Mouse (Mus musculus) yolk sac, embryonic 10.5 days (tissue): ENCODE results near the gene Pde7b.
A peak's percentile ranks its signal among the peaks of the same experiment; 100 is the strongest.

ENCODE experiments used
- DNase-seq: peaks from one replicate; pipeline ENCODE4 v3.0.0-alpha.2; 2017; ENCODE audit warnings: low spot score

Pde7b gene

DNA sequence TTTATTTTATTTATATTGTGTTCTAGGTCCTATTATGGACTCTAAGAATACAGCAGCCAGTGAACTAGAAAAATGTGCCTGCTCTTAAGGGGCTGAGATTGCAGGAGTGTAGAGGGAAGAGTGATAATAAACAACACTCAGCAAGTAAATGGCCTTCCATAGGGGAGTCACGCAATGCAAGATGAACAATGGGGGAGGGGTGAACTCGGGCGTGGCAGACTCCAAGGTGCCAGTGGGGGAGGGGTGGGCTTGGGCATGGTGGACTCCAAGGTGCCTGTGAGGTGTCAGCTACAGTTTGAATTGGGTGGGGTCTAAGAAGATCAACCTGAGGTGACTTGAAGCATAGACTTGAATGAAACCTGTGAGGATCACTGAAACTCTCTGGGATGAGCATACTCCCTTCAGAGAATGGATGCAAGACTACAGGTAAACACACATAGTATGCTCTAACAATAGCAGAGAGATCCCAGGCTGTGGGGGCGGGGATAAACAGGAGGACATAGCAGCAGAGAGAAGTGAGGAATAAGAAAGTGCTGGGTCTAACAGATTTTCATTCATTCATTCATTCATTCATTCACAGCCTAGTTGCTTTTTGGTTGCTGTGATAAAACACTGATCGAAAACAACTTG is 230.9 kb downstream of the Pde7b start:
- DNase-seq, result no peak

DNA sequence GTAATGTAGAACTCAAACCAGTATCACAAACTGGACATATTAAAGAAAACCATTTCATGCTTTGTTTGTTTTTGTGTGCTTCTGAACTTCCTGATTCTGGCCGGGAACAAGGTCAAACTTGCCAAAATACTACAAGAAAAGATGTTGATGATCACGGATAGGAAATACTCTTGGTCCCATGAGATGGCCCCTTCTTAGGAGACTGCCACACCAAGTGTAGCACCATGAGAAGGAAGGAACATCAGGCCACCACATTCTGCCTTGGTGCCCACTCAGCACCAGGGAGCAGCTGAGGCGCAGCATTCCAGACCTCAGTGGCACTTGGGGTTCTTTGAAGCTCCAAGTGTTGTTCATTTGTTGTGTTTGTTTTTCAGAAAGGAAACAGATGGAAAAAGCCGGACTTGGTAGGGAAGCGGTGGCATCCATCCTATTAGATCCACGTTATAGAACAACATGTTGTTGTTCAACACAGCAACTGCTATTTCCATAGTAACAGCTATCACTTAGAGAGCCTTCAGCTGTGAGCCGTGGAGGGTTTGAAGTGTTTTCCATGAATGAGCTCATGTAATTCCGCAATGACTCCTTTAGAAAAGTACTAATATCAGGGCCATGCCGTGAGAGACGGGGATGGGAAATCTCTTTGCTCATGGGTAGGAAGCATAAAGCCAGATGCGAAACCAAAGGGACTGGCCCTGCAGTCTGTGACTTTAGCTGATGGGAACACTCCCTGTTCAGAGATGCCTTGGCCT is 232.5 kb downstream of the Pde7b start:
- no peak for DNase-seq

DNA sequence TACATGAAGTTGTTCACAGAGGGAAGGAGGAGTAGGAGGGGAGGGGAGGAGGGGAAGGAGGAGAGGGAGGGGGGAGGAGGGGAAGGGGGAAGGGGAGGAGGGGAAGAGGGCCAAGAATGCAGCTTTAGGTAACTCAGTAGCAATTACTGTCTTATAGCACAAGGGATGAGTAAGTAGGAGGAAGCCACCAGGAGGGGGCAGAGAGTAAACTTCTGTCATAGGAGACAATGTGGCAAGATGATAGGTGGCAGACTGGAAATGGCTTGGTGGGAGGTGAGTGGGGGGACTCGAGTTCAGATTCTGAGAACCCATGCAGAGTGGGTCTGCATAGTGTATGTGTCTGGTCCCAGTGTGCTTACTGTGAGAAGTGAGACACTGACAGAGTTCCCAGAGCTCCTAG is 234.1 kb downstream of the Pde7b start:
- no peak for DNase-seq

DNA sequence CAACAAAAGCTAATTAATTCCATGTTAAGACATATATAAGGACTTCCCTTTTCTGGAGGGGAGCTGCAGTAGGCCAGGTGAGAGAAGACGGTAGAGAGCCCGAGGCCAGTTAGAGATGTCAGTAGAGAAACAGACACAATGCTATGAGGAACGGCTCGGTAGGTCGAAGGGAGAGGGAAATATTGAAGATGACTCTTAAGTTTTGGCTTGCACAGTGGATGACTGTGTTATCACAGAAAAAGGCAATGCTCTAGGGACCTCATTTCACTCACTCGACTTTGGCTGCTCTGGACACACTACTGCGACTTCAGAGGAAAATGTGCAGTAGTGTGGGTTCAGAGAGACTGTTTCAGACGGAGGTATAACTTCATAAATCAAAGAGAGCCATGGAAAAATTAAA is 234.6 kb downstream of the Pde7b start:
- no peak for DNase-seq

DNA sequence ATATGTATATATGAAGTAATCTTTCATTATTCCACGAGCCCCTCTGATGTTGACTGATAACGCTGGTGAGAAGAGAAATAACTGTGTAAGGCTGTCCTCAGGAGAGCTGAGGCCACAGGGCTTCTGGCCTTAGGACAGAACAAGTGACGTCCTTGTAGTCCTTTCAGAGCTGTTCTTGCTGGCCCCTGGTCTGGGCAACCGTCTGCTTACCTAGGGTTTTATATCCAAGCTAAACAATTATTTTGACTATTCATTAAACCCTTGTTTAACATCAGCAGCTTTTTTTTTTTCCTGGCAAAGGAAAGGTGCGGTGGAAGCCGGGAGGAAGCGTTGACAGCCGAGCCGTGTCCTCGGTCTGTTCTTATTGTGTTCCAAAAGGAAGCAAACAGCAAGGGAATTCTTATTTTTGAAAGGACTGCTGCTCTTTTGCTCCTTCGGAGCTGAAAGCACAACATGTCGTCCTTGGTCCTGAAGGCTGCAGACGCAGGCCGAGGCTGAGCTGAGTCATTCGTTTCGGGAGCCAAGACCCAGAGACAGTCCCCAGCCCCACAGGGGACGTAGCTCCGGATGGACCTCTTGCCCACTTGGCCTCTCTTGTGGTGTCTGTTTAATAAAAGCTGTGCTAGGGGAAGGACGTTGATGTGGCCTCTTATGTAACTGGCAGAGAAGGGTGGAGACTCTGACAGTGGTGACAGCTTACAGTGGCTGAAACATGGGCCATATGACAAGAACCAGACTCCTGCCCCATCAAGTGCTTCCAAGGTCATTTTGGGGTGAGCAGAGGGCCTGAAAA is 238.2 kb downstream of the Pde7b start:
- peak; percentile 11 for DNase-seq

DNA sequence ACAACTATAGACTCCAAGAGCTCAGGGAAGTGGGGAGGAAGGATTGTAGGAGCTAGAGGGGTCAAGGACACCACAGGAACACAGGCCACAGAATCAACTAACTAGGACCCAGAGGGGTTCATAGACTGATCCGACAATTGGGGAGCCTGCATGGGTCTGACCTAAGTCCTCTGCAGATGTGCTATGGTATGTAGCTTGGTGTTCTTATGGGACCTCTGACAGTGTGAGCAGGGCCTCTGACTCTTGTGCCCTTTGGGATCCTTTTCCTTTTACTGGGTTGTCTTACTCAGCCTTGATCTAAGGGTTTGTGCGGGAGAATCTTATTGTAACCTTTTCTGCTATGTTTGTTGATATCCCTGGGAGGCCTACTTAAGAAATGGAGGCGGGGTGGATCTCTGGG is 239.1 kb downstream of the Pde7b start:
- DNase-seq, result no peak

DNA sequence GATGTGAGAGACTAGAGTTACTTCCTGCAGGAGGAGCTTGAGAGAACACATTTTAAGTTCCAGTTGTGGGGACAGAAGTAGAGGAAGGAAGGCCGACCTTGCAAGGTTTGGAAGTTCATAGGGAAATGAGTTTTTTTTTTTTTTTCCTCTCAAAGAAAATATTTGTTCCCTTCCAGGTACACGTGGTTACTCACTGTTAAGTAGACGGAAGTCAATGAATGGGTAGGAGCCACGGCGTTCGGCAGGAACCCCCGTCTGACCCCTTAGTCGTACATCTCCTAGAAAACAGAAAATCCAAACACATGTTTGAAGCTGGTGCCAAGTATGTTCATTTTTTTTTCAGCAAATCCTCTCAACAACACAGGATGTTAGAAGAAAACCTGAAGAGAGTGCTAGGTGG is 245.4 kb downstream of the Pde7b start:
- DNase-seq, result no peak

DNA sequence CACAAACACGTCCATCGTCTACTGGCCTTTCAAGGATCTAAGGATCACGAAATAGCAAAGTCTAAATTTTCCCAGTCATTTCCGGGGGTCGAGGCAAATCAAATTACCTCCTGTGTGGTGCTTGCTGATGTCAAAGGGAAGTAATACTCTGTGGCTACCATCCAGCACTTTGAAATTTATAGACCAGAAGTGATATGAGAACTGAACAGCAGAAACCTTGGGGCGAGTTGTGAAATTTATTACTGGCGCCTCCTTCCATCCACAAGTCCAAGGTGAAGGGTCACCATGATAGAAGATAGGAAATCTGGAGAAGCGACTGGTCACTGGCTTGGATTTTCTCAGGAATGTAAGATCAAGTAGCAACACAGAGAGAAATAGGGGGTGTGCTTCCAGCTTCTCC is 246.4 kb downstream of the Pde7b start:
- DNase-seq, result peak; percentile 42

DNA sequence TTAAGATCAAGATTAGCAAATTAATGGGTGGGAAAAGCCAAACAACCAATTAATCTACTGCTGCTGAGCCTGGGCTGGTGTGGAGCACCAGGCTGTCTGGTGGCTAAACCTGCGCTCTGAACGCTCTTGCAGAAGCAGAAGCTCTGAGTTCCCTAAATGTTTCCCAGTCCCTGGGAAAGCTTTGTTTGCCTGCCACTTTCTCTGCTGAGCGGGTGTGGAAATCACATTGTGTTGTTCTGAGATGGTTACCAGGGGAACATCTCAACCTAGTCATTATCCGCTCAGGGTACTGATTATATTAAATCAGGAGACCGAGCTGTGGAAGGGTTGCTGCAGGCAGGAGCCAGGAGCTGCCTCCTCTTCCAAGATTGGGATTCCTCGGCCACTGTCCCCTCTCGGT is 250.0 kb downstream of the Pde7b start:
- no peak for DNase-seq

DNA sequence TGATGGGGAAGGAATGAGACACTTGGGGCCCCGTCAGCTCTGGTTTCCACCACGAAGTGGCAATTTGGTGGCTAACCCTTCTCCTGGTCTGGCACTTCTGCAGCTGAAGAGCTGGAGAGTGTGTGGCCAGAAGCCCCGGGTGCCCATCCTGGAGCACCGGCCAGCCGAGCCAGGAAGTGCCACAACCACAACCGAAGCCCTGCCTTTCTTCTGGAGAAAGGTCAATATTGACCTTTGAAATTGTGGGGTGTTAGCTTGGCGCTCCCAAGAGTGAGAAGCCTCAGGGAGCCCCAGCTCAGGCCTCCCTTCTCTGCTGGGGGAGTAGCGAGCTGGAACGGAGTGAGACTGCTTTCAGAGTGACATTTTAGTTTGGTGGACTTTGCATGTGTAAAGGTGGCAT is 250.8 kb downstream of the Pde7b start:
- no peak for DNase-seq

DNA sequence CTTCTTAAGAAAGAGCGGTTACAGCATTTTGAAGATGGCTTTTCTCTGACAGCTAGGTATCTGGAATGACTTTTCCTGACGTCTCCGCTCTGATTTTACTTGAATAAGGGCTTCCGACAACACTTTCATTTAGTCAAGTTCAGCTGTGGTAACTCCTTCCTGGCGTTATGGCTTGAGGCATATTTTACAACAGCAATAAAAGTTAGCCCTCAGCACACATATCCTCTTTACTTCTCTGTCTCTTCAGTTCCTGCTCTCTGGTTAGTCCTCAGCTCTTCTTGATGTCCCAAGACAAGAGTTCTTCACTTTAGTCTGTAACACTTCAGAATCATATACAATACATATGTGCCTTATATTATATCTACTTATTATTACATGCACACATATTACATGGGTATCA is 251.4 kb downstream of the Pde7b start:
- DNase-seq, result no peak

DNA sequence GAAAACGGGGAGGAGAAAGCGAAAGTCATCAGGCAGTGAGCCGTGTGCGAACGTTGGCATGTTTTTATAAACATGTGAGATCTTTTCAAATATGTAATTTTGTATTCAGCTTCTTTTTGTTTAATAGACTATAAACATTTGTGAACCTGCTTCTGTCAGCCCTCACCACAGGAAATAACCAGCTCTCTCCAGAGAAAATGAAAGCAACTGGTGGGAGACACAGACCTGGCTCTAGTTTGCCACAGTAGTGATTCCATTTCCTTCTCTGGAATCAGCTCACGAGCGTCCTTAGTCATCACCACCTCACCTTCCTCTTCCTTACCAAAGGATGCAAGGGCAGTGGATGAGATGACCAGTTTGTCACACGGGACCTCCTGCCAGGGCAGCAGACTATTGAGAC is 252.9 kb downstream of the Pde7b start:
- DNase-seq, result no peak

DNA sequence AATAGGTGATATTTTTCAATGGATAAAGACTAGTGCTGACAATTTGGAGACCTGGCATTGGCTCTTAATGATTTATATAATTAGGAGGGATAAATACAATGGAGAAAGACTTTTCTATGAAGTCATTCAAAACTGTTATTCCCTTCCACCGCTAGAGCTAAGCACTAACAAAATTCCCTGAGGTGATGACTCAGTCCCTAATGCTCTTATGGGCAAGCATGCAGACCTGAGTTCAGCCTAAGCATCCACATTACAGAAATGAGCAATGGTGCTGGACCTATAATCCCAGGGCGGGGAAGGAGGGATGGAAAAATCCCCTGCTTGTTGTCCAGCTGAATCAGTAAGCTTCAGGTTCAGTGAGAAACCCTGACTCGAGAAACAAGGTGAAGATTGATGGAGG is 260.2 kb downstream of the Pde7b start:
- DNase-seq, result no peak

DNA sequence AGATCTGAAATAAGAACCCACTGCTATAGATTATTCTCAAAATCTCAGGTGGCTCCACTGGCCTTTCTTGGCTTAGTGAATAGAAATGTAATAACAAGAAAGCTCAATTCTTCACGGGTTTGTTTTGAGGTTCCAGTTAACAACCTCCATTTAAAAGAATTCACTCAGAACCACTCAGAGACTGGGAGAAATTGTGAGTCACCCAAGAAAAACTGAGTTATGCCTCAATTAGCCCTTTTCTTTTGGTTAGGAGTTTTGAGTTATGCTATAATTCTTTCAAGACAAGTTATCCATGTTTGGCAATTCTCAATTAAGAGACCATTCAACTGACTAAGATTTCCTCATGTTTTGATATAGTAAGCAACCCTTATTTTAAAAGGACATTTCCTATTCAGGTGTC is 260.9 kb downstream of the Pde7b start:
- DNase-seq, result no peak

DNA sequence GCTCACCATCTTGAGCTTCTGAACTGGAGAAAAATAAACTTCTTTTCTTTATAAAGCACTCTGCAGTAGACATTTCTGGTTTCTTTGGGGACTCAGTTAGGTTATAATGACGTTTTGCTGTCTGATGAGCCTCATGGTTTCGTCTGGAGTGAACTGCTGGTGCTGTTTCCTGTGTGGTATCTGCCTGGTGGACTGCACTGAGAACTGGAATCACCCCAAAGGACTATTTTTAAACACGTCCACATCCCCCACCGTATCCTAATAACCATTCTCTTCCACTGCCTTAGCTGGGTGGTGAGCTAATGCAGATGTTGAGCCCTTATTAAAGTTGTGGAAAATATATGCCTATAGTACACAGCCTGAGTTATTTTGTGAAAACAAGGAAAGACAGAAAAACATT is 262.3 kb downstream of the Pde7b start:
- DNase-seq, result no peak

DNA sequence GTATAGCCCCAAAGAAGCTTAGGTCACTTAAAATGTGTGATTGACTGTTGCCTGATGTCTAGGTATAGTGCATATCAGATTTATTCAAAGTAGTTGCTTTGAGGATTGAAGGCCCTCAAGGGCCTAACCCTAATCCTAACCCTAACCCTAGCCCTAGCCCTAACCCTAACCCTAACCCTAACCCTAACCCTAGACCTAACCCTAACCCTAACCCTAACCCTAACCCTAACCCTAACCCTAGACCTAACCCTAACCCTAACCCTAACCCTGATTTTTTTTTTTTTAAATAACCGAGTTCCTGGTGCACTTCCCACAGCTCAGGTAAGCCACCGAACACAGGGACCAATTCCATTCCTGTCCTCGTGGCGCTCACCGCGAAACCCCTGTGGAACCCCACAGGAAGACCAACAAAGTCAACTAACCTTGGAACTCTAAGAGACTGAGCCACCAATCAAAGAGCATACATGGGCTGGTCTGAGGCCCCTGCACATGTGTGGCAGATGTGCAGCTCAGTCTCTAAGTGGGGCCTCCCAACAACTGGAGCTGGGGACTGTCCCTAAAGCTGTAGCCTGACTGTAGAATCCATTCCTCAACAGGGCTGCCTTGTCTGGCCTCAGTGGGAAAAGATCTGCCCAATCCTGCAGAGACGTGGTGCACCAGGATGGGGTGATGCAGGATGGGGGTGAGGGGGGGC is 265.1 kb downstream of the Pde7b start:
- DNase-seq, result no peak

DNA sequence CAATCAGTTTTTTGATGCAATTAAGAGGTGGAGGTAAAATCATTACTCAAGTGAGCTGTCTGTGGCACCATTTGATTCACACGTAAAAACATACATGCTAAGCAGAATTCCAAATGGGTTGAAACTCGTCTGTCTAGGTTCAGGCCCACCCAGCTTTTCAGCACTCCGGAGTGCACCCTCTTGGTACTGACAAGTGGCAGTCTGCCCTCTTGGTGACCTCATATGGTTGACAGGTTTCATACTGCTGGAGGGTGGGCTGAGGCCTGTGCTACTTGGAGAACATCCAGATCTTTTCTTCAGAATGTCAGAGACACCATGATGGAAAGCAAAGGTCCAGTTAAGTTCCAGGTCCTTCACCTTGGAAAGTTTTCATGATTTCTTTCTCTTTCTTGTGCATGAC is 265.7 kb downstream of the Pde7b start:
- DNase-seq, result no peak

DNA sequence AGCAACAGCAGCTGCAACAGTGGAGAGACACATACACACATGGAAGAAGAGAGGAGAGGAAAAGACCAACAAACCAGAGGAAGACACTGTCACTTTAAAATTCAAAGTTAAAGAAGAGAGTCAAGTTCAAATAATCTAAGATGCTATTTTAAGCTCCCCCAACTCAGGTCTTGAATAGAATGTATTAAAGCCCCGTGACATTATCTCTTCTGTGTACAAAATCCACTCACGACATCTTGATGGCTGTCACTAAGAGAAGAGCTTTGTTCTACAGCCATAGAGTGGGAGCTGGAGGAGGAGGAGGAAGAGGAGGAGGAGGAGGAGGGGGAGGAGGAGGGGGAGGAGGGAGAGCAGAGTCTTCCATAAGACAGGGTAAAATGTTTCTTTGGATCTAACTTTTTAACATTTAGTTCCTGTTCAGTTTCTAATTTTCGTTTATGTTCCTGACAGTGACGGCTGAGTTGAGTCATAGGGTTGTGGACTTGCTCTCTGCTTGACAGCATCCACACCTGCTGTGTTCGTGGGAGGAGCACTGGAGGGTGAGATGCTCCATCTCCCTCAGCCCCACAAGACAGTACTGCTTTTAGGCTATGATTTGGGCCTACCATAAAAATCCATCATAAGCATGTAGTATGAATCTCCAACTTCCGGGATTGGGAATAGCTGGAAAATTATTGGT is 270.4 kb downstream of the Pde7b start:
- no peak for DNase-seq

DNA sequence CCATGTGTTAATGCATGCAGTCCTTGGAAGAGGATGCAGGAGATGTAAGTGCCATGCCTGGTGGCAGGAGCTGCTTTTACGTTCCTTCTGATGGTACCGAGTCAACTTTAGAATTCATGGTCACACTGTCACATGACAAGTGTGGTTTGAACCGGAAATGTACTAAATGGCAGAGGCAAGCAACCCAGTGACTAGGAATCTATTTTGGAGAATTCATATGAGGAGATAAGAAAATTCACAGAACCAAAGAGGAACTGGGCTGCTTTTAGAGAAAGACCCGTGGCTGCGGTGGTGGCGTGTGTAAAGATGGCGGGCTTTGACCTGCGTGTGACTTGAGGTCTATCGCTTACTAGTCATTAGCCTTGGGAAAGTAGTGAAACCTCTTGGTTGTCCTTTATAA is 287.4 kb downstream of the Pde7b start:
- DNase-seq, result no peak

DNA sequence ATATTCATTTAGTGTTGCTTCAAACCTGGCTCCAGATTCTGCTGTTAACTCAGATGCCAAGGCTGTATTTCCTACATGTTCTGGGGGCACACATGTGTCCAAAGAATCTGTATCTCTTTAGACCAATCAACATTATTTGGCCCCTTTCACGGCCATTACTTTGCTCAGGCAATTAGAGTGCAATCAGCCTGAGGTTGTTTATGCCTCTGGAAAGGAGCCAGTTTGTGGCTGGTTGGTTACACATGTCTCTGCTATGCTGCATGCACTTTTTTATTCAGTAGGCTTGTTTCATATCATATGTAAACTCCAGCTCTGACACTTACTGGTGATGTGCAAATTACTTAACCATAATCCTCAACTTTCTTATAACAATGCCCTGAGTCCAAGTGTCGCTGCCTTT is 287.9 kb downstream of the Pde7b start:
- no peak for DNase-seq

DNA sequence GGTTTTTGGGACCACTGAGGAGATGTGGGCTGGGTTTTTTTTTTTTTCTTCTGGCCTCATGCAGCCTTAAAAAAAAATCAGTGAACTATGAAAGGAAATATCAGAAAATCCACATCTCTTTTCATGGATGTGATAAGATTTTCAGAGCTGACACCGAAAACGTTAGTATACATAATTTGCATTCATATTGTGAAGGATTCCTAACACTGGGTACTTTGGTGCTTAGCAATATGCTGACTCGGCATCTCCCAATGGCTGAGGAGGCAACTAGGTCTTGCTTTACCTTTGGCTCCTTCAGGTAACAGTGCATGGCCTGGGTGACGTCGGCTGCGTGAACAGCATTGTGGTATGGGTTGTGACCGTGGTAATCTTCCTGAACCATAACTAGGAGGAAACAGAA is 289.0 kb downstream of the Pde7b start:
- DNase-seq, result no peak

DNA sequence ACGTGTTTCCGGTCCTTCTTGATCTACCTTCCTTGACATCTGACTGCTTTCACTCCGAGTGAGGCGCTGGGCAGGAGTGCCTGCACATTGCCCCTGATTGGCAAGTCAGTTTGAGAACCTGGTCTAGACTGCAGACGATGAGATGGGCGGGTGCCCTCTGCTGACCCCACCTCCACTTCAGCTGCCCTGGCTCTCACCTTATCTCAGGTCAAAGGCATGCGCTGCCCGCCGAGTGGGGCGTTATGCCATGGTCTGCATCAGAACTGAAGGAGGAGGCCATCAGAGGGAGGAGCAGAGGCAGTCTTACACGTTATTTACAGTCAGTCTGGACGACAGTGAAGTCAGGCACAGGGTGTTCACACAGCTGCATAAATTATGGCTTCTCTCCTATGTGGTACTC is 293.5 kb downstream of the Pde7b start:
- no peak for DNase-seq
